Mouse (Mus musculus): ENCODE data around the gene Sf3b4.
"Not testable (repeated sequence)": the region's sequence is repeated elsewhere in the genome, so short reads cannot be mapped to it uniquely, and the experiment has no call there.

Sf3b4 gene

DNA sequence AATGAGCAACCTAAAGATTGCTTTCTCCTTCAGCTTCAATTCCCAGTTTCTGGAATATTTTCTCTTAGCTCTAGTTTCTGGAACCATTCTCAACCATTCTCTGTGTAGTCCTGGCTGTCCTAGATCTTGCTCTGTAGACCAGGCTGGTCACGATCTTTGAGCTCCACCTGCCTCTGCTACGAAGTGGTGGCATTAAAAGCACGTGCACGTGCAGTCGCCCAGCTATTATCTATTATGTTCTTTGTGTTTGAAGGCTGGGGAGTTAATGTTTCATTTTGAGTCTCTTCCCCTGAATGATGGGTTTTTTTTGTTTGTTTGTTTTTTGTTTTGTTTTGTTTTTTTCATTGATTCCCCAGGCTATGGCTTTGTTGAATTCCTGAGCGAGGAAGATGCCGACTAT lies 1.1 kb downstream of the Sf3b4 start:
- in situ Hi-C loops (cut with MboI; ENCODE audit: low sequenced_read_pairs): no loop called here

GRCm38 (mm10) chr3:96174042-96174441 lies 1.9 kb downstream of the Sf3b4 start:
- in situ Hi-C loops (cut with MboI; ENCODE audit: low sequenced_read_pairs): not testable (repeated sequence)

GRCm38 (mm10) chr3:96175251-96175650 lies 3.1 kb downstream of the Sf3b4 start:
- in situ Hi-C loops (cut with MboI; ENCODE audit: low sequenced_read_pairs): no loop called here

DNA sequence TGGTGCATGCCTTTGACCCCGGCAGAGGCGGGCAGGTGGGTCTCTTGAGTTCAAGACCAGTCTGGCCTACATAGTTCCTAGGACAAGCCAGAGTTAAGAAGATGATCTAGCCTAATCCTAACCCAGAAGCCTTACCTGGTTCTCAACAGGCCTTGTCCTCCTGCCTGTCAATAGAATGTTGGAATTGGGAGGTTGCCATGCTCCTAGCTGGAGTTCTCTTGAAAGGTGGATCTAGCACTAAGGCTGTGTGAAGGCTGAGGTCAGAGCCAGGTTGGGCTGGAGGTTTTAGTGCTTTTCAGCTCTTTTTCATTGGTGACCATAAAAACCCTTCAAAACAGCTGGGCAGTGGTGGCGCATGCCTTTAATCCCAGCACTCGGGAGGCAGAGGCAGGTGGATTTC lies 6.3 kb downstream of the Sf3b4 start:
- in situ Hi-C loops (cut with MboI; ENCODE audit: low sequenced_read_pairs): no loop called here

DNA sequence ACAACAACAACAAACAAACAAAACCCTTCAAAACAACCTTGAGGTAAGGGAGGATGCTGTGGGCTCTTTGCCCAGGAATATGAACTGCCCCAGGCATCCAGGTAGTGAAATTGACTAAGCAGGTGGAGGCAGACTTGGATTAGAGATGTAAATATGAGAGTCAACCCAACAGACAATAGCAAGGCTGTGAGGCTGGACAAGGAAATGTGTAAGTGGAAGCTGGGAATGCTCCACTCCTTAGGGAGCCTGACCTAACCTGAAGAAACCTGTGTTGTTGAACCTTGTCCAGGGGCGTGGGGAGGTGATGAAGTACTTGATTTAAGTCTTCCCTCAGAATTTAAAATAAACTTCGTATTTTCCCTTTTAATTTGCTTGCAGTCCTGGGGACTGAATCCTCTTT lies 6.8 kb downstream of the Sf3b4 start:
- in situ Hi-C loops (cut with MboI; ENCODE audit: low sequenced_read_pairs): no loop called here

DNA sequence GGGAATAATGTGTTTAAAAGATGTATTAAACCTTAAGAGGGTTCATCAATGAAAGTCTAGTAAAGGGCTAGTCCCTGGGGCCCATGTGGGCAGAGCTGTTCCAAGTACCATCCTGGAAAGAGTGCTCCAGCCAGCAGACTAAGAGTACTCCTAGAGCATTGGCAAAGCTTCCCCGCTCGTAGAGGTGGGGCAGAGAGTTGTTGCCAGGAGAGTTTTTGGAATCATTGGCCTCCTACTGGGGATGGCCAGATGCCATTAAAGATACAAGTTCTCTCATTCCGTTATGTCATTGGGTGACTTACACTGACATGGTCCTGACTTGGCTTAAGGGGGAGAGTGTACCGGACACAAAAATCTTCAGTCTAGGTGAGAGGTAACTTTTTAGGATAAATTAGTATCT lies 7.4 kb downstream of the Sf3b4 start:
- in situ Hi-C loops (cut with MboI; ENCODE audit: low sequenced_read_pairs): no loop called here

- in situ Hi-C loops (cut with MboI; ENCODE audit: low sequenced_read_pairs): no loop called here
Measured at GRCm38 (mm10) chr3:96180727-96181477, 8.8 kb downstream of the Sf3b4 start, which contains the start of gene Sv2a. Sv2a (plus strand) TSS chr3:96181151.

DNA sequence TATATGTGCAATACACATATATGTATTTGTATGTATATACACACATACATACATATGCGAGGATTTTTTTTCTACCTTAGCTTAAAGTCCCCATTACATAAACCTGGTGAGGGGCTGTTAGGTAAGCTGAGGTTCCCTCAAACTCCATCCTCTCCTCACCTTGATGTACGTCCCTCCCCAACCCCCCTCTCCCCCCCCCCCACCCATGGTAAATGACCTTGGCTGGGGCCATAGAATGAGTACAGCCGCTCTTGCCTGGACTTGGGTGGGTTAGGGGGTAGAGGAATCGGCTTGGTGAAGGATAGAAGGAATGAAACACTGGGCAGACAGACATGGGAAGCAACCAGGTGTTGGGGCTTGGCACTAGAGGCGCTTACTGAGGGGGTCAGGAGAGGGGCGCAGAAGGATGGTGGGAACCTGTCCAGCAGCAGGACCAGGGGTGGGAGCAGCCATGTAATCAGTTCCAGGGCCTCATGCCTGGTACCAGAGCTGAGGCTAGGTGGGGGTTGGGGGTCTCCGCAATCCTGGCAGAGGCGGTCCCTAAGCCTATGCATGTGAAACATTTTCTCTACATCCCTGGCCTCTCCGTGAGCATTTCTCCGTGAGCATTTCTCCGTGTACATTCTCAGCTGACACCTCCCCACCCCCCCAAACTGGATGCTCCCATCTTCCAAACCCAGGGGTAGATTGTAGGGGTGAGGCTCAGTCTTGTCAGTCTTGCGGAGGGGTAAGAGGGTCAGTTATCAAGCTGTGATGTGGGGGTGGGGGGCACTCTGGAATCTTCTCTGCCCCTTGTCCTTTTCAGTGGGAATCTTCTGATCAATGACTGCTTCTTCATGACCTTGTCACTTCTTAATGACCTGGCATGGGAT lies 9.6 kb downstream of the Sf3b4 start:
- in situ Hi-C loops (cut with MboI; ENCODE audit: low sequenced_read_pairs): no loop called here

DNA sequence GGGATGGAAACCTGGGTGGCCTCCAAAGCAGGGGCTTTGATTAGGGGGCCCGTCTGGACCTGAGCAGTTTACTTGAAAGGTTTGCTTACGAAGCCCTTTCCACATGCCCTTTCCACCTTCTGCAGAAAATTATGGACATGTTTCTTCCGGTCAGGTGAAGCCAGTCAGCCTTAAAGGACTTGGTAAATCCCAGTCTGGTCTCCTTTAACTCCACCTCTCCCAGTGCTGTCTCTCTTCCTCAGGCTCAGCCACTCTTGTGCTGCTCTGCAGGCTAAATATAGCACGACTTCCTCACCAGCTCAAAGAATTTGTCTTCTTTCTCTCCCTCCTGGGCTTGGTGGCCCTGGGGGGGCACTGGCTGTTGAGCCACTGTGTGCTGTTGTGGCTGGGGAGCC lies 10.2 kb downstream of the Sf3b4 start:
- in situ Hi-C loops (cut with MboI; ENCODE audit: low sequenced_read_pairs): no loop called here

DNA sequence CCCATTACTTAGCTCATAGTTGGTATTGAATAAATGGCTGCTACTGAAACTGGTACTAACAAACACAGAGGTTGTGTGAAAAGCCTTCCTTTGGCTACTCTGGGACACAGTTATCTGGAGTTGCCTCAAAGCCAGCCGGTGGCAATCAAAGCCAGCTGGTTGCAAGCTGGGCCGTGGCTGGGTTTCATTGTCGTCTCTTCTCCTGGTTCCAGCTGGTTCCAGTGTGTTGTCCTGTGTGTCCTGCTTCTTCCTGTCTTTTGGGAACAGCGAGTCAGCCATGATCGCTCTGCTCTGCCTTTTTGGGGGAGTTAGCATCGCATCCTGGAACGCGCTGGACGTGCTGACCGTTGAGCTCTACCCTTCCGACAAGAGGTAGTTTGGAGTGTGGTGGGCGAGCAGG lies 20.8 kb downstream of the Sf3b4 start:
- in situ Hi-C loops (cut with MboI; ENCODE audit: low sequenced_read_pairs): no loop called here

GRCm38 (mm10) chr3:96194966-96195365 lies 22.8 kb downstream of the Sf3b4 start:
- in situ Hi-C loops (cut with MboI; ENCODE audit: low sequenced_read_pairs): no loop called here

GRCm38 (mm10) chr3:96195616-96196313 lies 23.6 kb downstream of the Sf3b4 start:
- in situ Hi-C loops (cut with MboI; ENCODE audit: low sequenced_read_pairs): no loop called here

DNA sequence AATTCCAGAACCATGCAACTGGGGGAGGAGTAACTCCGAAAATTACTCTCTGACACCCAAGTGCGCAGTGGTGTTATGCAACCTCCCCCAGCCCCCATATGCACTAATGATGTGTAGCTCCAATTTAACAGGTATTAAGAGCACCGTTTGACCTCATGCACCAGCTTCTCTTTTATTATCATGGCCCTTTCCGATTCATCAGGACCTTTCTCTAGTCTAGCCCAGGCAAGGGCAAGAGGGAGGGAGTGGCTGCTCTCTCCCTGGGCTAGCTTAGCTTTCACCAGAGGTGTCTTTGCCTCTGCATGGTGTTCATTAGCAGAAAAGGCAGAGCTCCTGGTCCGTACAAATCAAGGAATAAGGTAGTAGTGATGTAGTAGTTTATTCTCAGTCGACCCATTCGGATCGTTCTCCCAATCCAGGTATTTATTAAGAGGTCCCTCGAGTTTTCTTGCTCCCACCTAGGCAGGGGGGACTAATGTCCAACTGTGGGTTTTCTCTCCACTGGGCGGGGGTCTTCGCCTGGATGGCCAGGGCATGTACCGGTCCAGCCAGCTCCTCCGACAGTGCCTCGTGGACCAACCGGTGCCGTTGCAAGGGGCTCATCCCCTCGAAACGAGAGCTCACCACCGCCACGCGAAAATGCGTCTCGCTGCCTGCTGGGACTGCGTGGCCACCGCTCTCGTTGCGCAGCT lies 24.5 kb downstream of the Sf3b4 start:
- in situ Hi-C loops (cut with MboI; ENCODE audit: low sequenced_read_pairs): no loop called here

GRCm38 (mm10) chr3:96197129-96197749 lies 25.1 kb downstream of the Sf3b4 start:
- in situ Hi-C loops (cut with MboI; ENCODE audit: low sequenced_read_pairs): no loop called here

DNA sequence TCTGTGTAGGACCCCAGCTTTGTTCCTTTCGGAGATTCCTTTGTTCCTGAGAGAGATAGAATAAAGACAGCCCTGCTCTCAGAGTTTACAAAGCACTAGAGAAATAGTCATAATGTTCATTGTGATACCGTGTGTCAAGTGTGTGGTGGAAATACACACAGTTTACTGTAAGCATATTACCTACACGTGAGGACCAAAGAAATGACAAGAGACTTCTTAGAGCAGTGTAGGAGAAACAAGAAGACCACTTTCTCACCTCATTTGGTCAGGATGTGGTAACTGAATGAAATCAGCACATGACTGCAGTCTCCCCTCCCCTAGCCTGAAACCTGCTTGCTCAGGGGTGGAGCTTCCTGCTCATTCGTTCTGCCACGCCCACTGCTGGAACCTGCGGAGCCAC lies 26.0 kb downstream of the Sf3b4 start:
- in situ Hi-C loops (cut with MboI; ENCODE audit: low sequenced_read_pairs): no loop called here

DNA sequence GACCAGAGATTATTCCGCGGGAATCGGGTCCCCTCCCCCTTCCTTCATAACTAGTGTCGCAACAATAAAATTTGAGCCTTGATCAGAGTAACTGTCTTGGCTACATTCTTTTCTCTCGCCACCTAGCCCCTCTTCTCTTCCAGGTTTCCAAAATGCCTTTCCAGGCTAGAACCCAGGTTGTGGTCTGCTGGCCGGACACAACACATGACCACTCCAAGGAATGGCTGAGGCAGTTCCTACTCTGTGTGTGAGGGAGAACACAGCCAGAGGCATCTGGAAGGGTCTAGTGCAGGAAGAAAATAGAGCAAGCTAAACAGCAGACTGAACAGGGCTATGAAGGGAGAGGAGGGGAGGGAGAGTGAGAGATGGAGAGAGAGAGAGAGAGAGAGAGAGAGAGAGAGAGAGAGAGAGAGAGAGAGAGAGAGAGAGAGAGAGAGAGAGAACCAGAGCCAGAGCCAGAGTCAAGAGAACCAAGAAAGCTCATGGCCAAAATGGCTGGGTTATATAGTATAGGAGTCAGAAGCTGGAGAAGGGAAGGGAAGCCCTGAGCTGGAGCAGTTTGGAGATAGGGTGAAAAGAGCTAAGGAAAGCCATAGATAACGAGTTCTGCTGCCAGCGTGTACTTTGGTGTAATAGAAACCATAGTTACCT lies 26.6 kb downstream of the Sf3b4 start:
- in situ Hi-C loops (cut with MboI; ENCODE audit: low sequenced_read_pairs): not testable (repeated sequence)

- in situ Hi-C loops (cut with MboI; ENCODE audit: low sequenced_read_pairs): no loop called here
Measured at GRCm38 (mm10) chr3:96199731-96200130, 27.6 kb downstream of the Sf3b4 start.

DNA sequence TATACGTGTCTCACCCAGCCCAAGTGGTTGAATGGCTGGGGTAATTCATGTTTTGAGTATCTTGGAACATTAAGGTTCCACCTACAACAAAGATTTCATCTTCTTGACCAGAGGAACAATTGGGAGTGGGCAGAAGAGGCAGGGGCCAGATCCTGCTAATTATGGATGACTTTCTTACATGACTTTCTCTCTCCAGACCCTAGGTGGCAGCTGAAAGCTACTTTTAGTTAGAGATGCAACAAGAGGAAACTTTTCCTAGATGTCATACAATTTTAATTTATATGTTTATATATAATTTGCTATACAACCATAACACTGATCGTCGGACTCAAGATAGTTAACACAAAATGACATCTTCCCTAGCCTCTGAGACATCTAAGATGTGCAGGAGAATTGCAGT lies 35.7 kb downstream of the Sf3b4 start:
- in situ Hi-C loops (cut with MboI; ENCODE audit: low sequenced_read_pairs): no loop called here

GRCm38 (mm10) chr3:96209242-96209641 lies 37.1 kb downstream of the Sf3b4 start:
- in situ Hi-C loops (cut with MboI; ENCODE audit: low sequenced_read_pairs): no loop called here

DNA sequence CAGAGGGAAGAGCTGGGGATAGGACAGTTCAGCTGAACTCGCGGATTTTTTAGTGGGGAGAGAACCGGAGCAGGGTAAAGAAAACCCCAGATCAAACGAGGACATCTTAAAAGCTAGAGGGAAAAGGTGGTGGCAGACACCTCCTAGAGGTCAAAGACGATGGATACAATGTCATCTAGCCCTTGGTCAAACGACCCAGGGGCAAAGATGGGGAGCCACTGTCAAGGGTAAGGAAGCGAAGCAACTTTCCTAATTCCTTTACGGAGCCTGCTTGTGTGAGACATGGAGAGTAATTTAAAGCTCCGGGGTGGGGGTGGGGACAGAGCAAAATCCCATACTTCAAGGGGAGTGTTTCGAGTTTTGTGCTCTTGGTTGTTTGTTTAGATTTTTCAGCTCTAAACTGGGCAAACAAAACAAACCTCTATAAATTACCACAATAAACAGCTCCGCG lies 47.1 kb downstream of the Sf3b4 start:
- in situ Hi-C loops (cut with MboI; ENCODE audit: low sequenced_read_pairs): no loop called here
